Mouse (Mus musculus): Measurements from ENCODE around the gene Thsd4. TPM values are rescaled to one million over a fixed set of nuclear protein-coding genes. Genes with fewer than 3 reads are reported as not detected.

The Thsd4 gene
- total and polyA plus RNA-seq, 2 experiments from 2014 or later: 4.8 to 45.0 TPM

- 86% methylated on average over 8 of the region's 8 CpGs for WGBS
- H3K4me3 ChIP-seq (ENCODE audit: low read depth, low read length): no peak overlapping the region
- ATAC-seq (ENCODE audit: insufficient read depth, low read depth): no peak
- no peaks in the 10 kb centered on the region for H3K27me3 ChIP-seq (ENCODE audit: control insufficient read depth, insufficient read depth, low read length)
- DNase-seq (ENCODE audit: low spot score): no peak
- no peaks in the 10 kb centered on the region for H3K4me1 ChIP-seq (ENCODE audit: control insufficient read depth, insufficient read depth)
- H3K27ac ChIP-seq (ENCODE audit: low read depth): no peak overlapping the region
- TF ChIP-seq CTCF (IDR thresholded peaks at IDR 0.05; ENCODE audit: low read depth): no peak
- TF ChIP-seq EP300 (IDR thresholded peaks at IDR 0.05; ENCODE audit: low read depth): no peak
- H3K9ac ChIP-seq (replicated peaks; ENCODE audit: low read depth, low read length): no peak overlapping the region
- H3K9me3 ChIP-seq (replicated peaks; ENCODE audit: control insufficient read depth, low read length): no peaks in the 10 kb centered on the region
- no peak overlapping the region for H3K4me2 ChIP-seq (ENCODE audit: low read depth, low read length)
- no peaks in the 10 kb centered on the region for H3K36me3 ChIP-seq (replicated peaks; ENCODE audit: control insufficient read depth, insufficient read depth, low read length)
These were observed 30.8 kb downstream of the Thsd4 start for GRCm38 (mm10) chr9:60491079-60491478.

GRCm38 (mm10) chr9:60488816-60489215, 33.0 kb downstream of the Thsd4 start:
- WGBS: 58% methylated on average over 4 of the region's 4 CpGs
- no peak for DNase-seq (ENCODE audit: low spot score)
- H3K36me3 ChIP-seq (replicated peaks; ENCODE audit: control insufficient read depth, insufficient read depth, low read length): no peaks in the 10 kb centered on the region
- no peak overlapping the region for H3K4me2 ChIP-seq (ENCODE audit: low read depth, low read length)
- no peaks in the 10 kb centered on the region for H3K4me1 ChIP-seq (ENCODE audit: control insufficient read depth, insufficient read depth)
- H3K4me3 ChIP-seq (ENCODE audit: low read depth, low read length): no peak overlapping the region
- no peak overlapping the region for H3K27ac ChIP-seq (ENCODE audit: low read depth)
- no peaks in the 10 kb centered on the region for H3K27me3 ChIP-seq (ENCODE audit: control insufficient read depth, insufficient read depth, low read length)
- H3K9me3 ChIP-seq (replicated peaks; ENCODE audit: control insufficient read depth, low read length): no peaks in the 10 kb centered on the region
- no peak for ATAC-seq (ENCODE audit: insufficient read depth, low read depth)
- TF ChIP-seq EP300 (IDR thresholded peaks at IDR 0.05; ENCODE audit: low read depth) (no peak), CTCF (IDR thresholded peaks at IDR 0.05; ENCODE audit: low read depth) (no peak)
- H3K9ac ChIP-seq (replicated peaks; ENCODE audit: low read depth, low read length): no peak overlapping the region

GRCm38 (mm10) chr9:60482165-60482564, 39.7 kb downstream of the Thsd4 start:
- Histone ChIP-seq H3K27me3 (ENCODE audit: control insufficient read depth, insufficient read depth, low read length) (no peaks in the 10 kb centered on the region), H3K9me3 (replicated peaks; ENCODE audit: control insufficient read depth, low read length) (no peaks in the 10 kb centered on the region), H3K4me2 (ENCODE audit: low read depth, low read length) (no peak overlapping the region), H3K9ac (replicated peaks; ENCODE audit: low read depth, low read length) (no peak overlapping the region), H3K4me3 (ENCODE audit: low read depth, low read length) (no peak overlapping the region), H3K36me3 (replicated peaks; ENCODE audit: control insufficient read depth, insufficient read depth, low read length) (no peaks in the 10 kb centered on the region), H3K27ac (ENCODE audit: low read depth) (no peak overlapping the region), H3K4me1 (ENCODE audit: control insufficient read depth, insufficient read depth) (0 out of 2 replicates have a peak, but pooled peaks cover 17% of the 10 kb centered on the region)
- WGBS: 23% methylated on average over 4 of the region's 4 CpGs
- DNase-seq (ENCODE audit: low spot score) (no peak), ATAC-seq (ENCODE audit: insufficient read depth, low read depth) (no peak)
- TF ChIP-seq EP300 (IDR thresholded peaks at IDR 0.05; ENCODE audit: low read depth) (no peak), CTCF (IDR thresholded peaks at IDR 0.05; ENCODE audit: low read depth) (no peak)

GRCm38 (mm10) chr9:60480052-60480451, 41.8 kb downstream of the Thsd4 start:
- ATAC-seq (ENCODE audit: insufficient read depth, low read depth): no peak
- no peak overlapping the region for H3K27ac ChIP-seq (ENCODE audit: low read depth)
- DNase-seq (ENCODE audit: low spot score): no peak
- H3K9me3 ChIP-seq (replicated peaks; ENCODE audit: control insufficient read depth, low read length): no peaks in the 10 kb centered on the region
- no peak overlapping the region for H3K4me2 ChIP-seq (ENCODE audit: low read depth, low read length)
- WGBS: 66% methylated on average over 3 of the region's 3 CpGs
- TF ChIP-seq EP300 (IDR thresholded peaks at IDR 0.05; ENCODE audit: low read depth): no peak
- no peak for TF ChIP-seq CTCF (IDR thresholded peaks at IDR 0.05; ENCODE audit: low read depth)
- 0 out of 2 replicates have a peak, but pooled peaks cover 17% of the 10 kb centered on the region for H3K4me1 ChIP-seq (ENCODE audit: control insufficient read depth, insufficient read depth)
- no peaks in the 10 kb centered on the region for H3K27me3 ChIP-seq (ENCODE audit: control insufficient read depth, insufficient read depth, low read length)
- H3K36me3 ChIP-seq (replicated peaks; ENCODE audit: control insufficient read depth, insufficient read depth, low read length): no peaks in the 10 kb centered on the region
- H3K4me3 ChIP-seq (ENCODE audit: low read depth, low read length): no peak overlapping the region
- no peak overlapping the region for H3K9ac ChIP-seq (replicated peaks; ENCODE audit: low read depth, low read length)

GRCm38 (mm10) chr9:60478806-60479205, 43.0 kb downstream of the Thsd4 start:
- ATAC-seq (ENCODE audit: insufficient read depth, low read depth) (no peak), DNase-seq (ENCODE audit: low spot score) (no peak)
- WGBS: 69% methylated on average over 6 of the region's 6 CpGs
- no peak overlapping the region for H3K4me3 ChIP-seq (ENCODE audit: low read depth, low read length)
- 0 out of 2 replicates have a peak, but pooled peaks cover 17% of the 10 kb centered on the region for H3K4me1 ChIP-seq (ENCODE audit: control insufficient read depth, insufficient read depth)
- no peaks in the 10 kb centered on the region for H3K27me3 ChIP-seq (ENCODE audit: control insufficient read depth, insufficient read depth, low read length)
- no peak overlapping the region for H3K9ac ChIP-seq (replicated peaks; ENCODE audit: low read depth, low read length)
- H3K4me2 ChIP-seq (ENCODE audit: low read depth, low read length): no peak overlapping the region
- no peak overlapping the region for H3K27ac ChIP-seq (ENCODE audit: low read depth)
- H3K9me3 ChIP-seq (replicated peaks; ENCODE audit: control insufficient read depth, low read length): no peaks in the 10 kb centered on the region
- no peaks in the 10 kb centered on the region for H3K36me3 ChIP-seq (replicated peaks; ENCODE audit: control insufficient read depth, insufficient read depth, low read length)
- TF ChIP-seq EP300 (IDR thresholded peaks at IDR 0.05; ENCODE audit: low read depth) (no peak), CTCF (IDR thresholded peaks at IDR 0.05; ENCODE audit: low read depth) (no peak)
